Comparison of ENCODE assay signal across 8 mouse cellular contexts in the genomic region with DNA sequence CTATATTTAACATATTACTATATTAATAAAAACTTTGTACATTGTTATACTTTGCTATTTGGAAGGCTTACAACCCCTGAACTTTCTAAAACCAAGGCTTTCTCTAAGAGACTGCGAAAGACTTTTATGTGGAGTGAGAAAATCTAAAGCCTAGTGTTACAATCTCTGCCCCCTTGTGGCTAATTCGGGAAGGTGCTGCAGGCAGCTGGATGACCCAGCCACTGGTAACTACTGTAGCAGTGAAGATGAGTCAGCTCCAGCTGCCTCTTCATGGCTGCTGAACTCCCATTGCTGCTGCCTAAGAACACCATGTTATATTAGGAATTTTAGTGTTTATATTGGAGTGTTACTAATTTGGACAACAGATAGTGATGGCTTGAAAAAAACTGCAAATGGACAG.
DNase-seq lines count a peak whose midpoint lies in the region; TF ChIP-seq lines count a peak whose summit lies in the region.
"Had no signal": no experiment of that assay in that cellular context is flagged by ENCODE, and none has a peak within 500 bp of the region (broad histone marks: within the 10 kb centered on the region; RNA-seq: fewer than 3 reads in every experiment).

No protein-coding gene starts in this region.

- 47% methylated on average over 2 of the region's 2 CpGs for WGBS in thymus, adult 2 months

- H3K27me3 ChIP-seq in thymus, adult 2 months (ENCODE audit: control insufficient read depth, insufficient read depth, low read length): no peaks in the 10 kb centered on the region

- no peaks in the 10 kb centered on the region for H3K36me3 ChIP-seq in thymus, adult 2 months (ENCODE audit: control insufficient read depth, insufficient read depth, low read length)

- H3K4me3 ChIP-seq in left cerebral cortex, adult 2 months: no peak overlapping the region
- H3K4me3 ChIP-seq in cortical plate, adult 2 months (ENCODE audit: insufficient read depth, low read length): no peak overlapping the region
- no peak overlapping the region for H3K4me3 ChIP-seq in thymus, adult 2 months (ENCODE audit: control insufficient read depth, insufficient read depth, low read length)
- H3K4me3 ChIP-seq: myocyte had no signal

- no peaks in the 10 kb centered on the region; the same call in 1 of the 2 replicates for H3K4me1 ChIP-seq in cortical plate, adult 2 months (ENCODE audit: control insufficient read depth, insufficient read depth, low read length)
- H3K4me1 ChIP-seq in thymus, adult 2 months (replicated peaks; ENCODE audit: control insufficient read depth, insufficient read depth, low read length): no peaks in the 10 kb centered on the region

- peak; percentile 11 for DNase-seq in left cerebral cortex, adult 2 months (ENCODE audit: extremely low spot score in 1 of 2, low spot score in 2 of 2)
- DNase-seq in left cerebral cortex, adult 11 months (ENCODE audit: low spot score): no peak
- DNase-seq in NIH3T3 (ENCODE audit: low read depth): peak; percentile 45
- DNase-seq in layer of hippocampus, postnatal 10 days (ENCODE audit: low spot score in 2 of 2): peak; percentile 41 to 50
- peak; percentile 67 for DNase-seq in testis, postnatal 10 days (ENCODE audit: low spot score)
- no peak for DNase-seq in thymus, adult 2 months

- TF ChIP-seq POLR2A in cortical plate, adult 2 months (IDR thresholded peaks at IDR 0.05; ENCODE audit: extremely low read depth, insufficient read depth, low read length): no peak
- no peak for TF ChIP-seq POLR2A in thymus, adult 2 months (IDR thresholded peaks at IDR 0.05; ENCODE audit: control insufficient read depth, extremely low read depth, insufficient read depth, low read length, poor library complexity)

- peak; percentile 49 for TF ChIP-seq CTCF in left cerebral cortex, adult 2 months (IDR thresholded peaks at IDR 0.05)
- 0 out of 2 replicates have a peak, but pooled peaks have one; percentile 14 for TF ChIP-seq CTCF in cortical plate, adult 2 months (IDR thresholded peaks at IDR 0.05; ENCODE audit: extremely low read depth, insufficient read depth, low read length)
- no peak for TF ChIP-seq CTCF in thymus, adult 2 months (IDR thresholded peaks at IDR 0.05; ENCODE audit: borderline replicate concordance, control insufficient read depth, extremely low read depth, insufficient read depth, low read length, poor library complexity)

- intact Hi-C loops in left cerebral cortex, adult 2 months (cut with DNase I): loop anchor here (10.0 kb wide), 1 partner anchor 514 kb away; no protein-coding TSS in a partner anchor

- H3K27ac ChIP-seq in left cerebral cortex, adult 2 months: no peak overlapping the region
- H3K27ac ChIP-seq in cortical plate, adult 2 months (ENCODE audit: insufficient read depth, low read length): no peak overlapping the region
- H3K27ac ChIP-seq in thymus, adult 2 months (ENCODE audit: control insufficient read depth, insufficient read depth, low read length): no peak overlapping the region

Comparison
In these comparisons a context has a peak if more than half of its experiments do, and no peak if none do; other contexts are left out.
1. DNase-seq: peak in left cerebral cortex, adult 2 months (2 of 2), NIH3T3 (single experiment), layer of hippocampus, postnatal 10 days (2 of 2) and testis, postnatal 10 days (single experiment); none in left cerebral cortex, adult 11 months (single experiment) and thymus, adult 2 months (single experiment).